Mouse (Mus musculus): ENCODE data around the gene Igfbp3.

The Igfbp3 gene

GRCm38 (mm10) chr11:7161502-7162174 is 52.1 kb downstream of the Igfbp3 start:
- DNase-seq (ENCODE audit: low spot score), result peak; percentile 24

GRCm38 (mm10) chr11:7160637-7161101 is 53.1 kb downstream of the Igfbp3 start:
- no peak for DNase-seq (ENCODE audit: low spot score)

GRCm38 (mm10) chr11:7160146-7160545 is 53.6 kb downstream of the Igfbp3 start:
- no peak for DNase-seq (ENCODE audit: low spot score)

- no peak for DNase-seq (ENCODE audit: low spot score)
Measured at GRCm38 (mm10) chr11:7158196-7158595, 55.5 kb downstream of the Igfbp3 start.

GRCm38 (mm10) chr11:7156427-7156826 is 57.3 kb downstream of the Igfbp3 start:
- no peak for DNase-seq (ENCODE audit: low spot score)
